Mouse (Mus musculus): Measurements from ENCODE around the gene Vstm2b. TPM values are rescaled to one million over a fixed set of nuclear protein-coding genes. Genes with fewer than 3 reads are reported as not detected.

Vstm2b gene
- total RNA-seq (2014; rRNA removed; ENCODE audit: low replicate concordance) (not detected in 2 replicates), polyA plus RNA-seq (2015; fragmentation: Nextera tagmentation; extraction: Ambion mirVana) (0.22 TPM in 1 of 2 replicates, not detected in the other)

DNA sequence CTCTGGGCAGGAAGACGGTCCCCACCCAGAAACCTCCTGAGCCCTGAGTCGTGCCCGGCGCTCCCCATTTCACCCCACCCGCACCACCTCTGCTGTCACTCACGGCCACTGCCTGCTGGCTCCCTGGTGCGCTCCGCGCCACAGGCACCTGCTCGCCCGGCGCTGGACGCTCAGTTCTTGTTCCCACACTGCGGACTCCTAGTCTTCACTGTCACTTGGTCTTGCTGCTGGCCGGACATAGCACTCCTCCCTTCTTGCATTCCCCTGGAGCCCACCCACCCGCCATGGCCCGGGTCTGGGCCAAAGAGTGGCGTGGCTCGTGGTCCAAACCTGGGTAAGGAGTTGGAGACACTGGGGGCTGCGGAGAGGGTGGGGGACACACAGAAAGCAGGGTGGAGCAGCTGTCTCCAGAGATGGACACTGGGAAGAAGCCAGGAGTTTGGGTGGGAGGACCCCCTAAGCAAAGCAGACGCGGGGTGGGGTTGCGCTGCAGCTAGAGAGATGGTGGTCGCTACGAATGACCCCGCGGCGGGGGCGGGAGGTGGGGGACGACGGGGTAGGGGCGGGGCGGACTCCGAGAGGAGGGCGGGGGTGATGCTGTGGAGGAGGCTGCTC is at the start of gene Vstm2b:
Gene Vstm2b, plus strand, starts transcription at position 233 of the 615 bp plus-strand sequence.
- DNase-seq (ENCODE audit: low spot score) (no peak), ATAC-seq (ENCODE audit: insufficient read depth, low read depth) (no peak)
- Histone ChIP-seq H3K9ac (replicated peaks; ENCODE audit: low read depth, low read length) (no peak within 1 kb of the TSS), H3K4me3 (ENCODE audit: low read depth, low read length) (peak within 1 kb of the TSS; percentile 43), H3K36me3 (replicated peaks; ENCODE audit: control insufficient read depth, insufficient read depth, low read length) (no peaks in the 10 kb centered on the region), H3K27ac (ENCODE audit: low read depth) (no peak within 1 kb of the TSS), H3K4me2 (ENCODE audit: low read depth, low read length) (peak within 1 kb of the TSS; percentile 66), H3K9me3 (replicated peaks; ENCODE audit: control insufficient read depth, low read length) (no peaks in the 10 kb centered on the region), H3K4me1 (ENCODE audit: control insufficient read depth, insufficient read depth) (no peaks in the 10 kb centered on the region), H3K27me3 (ENCODE audit: control insufficient read depth, insufficient read depth, low read length) (peaks cover 70% of the 10 kb centered on the region)
- TF ChIP-seq EP300 (IDR thresholded peaks at IDR 0.05; ENCODE audit: low read depth) (no peak), CTCF (IDR thresholded peaks at IDR 0.05; ENCODE audit: low read depth) (no peak)
- 3% methylated on average over 21 of the region's 35 CpGs for WGBS

DNA sequence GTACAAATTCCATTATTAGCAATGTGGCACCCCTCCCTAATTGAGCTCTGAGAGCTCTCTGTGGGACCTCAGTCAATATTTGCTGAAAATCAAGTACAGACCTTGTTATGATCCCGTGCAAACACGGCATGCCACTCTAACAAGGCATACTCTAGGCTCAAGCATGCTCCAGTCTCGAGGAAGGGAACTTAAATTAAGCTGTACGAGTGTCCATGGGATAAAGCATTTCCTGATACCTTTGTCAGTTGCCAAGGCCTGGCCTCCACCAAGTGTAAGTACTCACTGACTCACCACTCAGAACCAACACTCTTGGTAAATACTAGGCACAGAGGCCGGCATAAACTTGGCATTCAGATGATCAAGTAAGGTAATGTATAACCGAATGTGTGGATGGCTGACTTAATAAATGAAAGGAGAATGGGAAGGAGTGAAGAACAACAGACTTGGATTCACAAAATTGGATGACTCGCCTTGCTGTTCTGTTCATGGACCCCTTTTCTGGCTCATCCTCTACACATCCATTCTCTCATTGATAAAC is 42.0 kb upstream of the Vstm2b start:
- H3K9me3 ChIP-seq (replicated peaks; ENCODE audit: control insufficient read depth, low read length) = no peaks in the 10 kb centered on the region
- no peaks in the 10 kb centered on the region for H3K36me3 ChIP-seq (replicated peaks; ENCODE audit: control insufficient read depth, insufficient read depth, low read length)
- H3K9ac ChIP-seq (replicated peaks; ENCODE audit: low read depth, low read length) = no peak overlapping the region
- ATAC-seq (ENCODE audit: insufficient read depth, low read depth) (no peak), DNase-seq (ENCODE audit: low spot score) (no peak)
- no peak overlapping the region for H3K27ac ChIP-seq (ENCODE audit: low read depth)
- WGBS = 68% methylated on average over 7 of the region's 7 CpGs
- TF ChIP-seq CTCF (IDR thresholded peaks at IDR 0.05; ENCODE audit: low read depth) (no peak), EP300 (IDR thresholded peaks at IDR 0.05; ENCODE audit: low read depth) (no peak)
- no peaks in the 10 kb centered on the region for H3K27me3 ChIP-seq (ENCODE audit: control insufficient read depth, insufficient read depth, low read length)
- H3K4me2 ChIP-seq (ENCODE audit: low read depth, low read length) = no peak overlapping the region
- no peaks in the 10 kb centered on the region for H3K4me1 ChIP-seq (ENCODE audit: control insufficient read depth, insufficient read depth)
- H3K4me3 ChIP-seq (ENCODE audit: low read depth, low read length) = no peak overlapping the region

DNA sequence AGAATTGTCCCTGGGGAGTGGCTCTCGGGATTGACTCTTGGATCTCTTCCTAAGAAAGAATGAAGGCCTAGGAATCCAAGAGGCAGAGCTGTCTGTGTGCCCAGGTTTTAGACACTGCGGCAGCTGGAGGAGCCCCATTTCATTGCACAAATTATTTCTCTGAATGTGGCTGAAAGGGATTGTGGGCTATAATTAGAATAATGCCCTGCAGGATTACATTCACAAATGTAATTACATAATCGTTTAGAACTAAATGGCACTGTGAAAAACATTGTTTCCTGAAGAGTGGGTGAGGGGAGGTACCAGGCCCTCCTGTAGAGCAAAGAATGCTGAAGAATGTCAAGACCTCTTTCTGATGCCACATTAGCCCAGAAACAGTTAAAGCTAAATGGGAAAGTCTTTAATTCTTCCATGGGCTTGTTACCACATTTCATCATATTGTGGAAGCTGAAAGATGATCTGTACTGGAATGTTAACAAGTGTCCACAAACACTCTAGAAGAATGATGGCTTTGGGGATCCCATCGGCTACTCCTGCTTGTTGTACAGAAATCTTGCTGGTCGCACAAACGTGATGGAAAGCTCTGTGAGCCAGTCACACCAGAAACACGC is 24.6 kb upstream of the Vstm2b start:
- no peaks in the 10 kb centered on the region for H3K9me3 ChIP-seq (replicated peaks; ENCODE audit: control insufficient read depth, low read length)
- no peaks in the 10 kb centered on the region for H3K36me3 ChIP-seq (replicated peaks; ENCODE audit: control insufficient read depth, insufficient read depth, low read length)
- ATAC-seq (ENCODE audit: insufficient read depth, low read depth) (no peak), DNase-seq (ENCODE audit: low spot score) (no peak)
- no peak overlapping the region for H3K4me3 ChIP-seq (ENCODE audit: low read depth, low read length)
- H3K27me3 ChIP-seq (ENCODE audit: control insufficient read depth, insufficient read depth, low read length) = no peaks in the 10 kb centered on the region
- WGBS = 53% methylated on average over 7 of the region's 7 CpGs
- H3K4me2 ChIP-seq (ENCODE audit: low read depth, low read length) = no peak overlapping the region
- TF ChIP-seq CTCF (IDR thresholded peaks at IDR 0.05; ENCODE audit: low read depth) (no peak), EP300 (IDR thresholded peaks at IDR 0.05; ENCODE audit: low read depth) (no peak)
- H3K27ac ChIP-seq (ENCODE audit: low read depth) = no peak overlapping the region
- no peaks in the 10 kb centered on the region for H3K4me1 ChIP-seq (ENCODE audit: control insufficient read depth, insufficient read depth)
- H3K9ac ChIP-seq (replicated peaks; ENCODE audit: low read depth, low read length) = no peak overlapping the region

DNA sequence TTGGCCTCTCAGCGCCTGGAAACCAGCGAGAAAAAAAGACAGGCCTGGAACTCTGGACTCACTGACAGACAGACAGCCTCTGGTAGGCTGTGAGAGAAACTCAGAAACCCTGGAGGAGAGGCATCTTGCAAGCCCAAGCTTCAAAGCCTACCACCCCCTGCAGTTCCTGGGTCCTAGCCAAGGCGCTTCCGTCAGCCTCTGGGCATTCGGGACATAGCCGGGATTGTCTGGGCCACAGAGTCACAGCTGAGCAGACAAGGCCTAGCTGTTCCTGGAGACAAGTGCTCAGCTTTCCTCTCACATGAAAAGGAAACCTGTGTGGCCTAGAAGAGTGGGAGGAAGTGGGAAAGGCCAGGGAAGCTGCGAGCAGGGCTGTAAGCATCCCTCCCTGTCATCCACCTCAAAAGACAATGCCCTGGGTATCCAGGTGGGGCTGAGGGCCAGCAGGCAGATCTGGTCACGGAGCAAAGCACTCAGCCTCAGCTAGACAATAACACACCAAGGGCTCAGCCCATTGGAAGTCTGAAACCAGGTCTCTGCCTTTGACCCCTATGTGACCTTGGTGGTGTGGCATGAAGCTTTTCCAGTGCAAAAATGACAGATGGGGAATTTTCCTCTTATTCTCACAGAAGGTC is 13.2 kb upstream of the Vstm2b start:
- 50% methylated on average over 8 of the region's 8 CpGs for WGBS
- no peak overlapping the region for H3K4me2 ChIP-seq (ENCODE audit: low read depth, low read length)
- TF ChIP-seq EP300 (IDR thresholded peaks at IDR 0.05; ENCODE audit: low read depth) = no peak
- no peak for TF ChIP-seq CTCF (IDR thresholded peaks at IDR 0.05; ENCODE audit: low read depth)
- no peak for ATAC-seq (ENCODE audit: insufficient read depth, low read depth)
- no peak overlapping the region for H3K4me3 ChIP-seq (ENCODE audit: low read depth, low read length)
- H3K27me3 ChIP-seq (ENCODE audit: control insufficient read depth, insufficient read depth, low read length) = no peaks in the 10 kb centered on the region
- H3K27ac ChIP-seq (ENCODE audit: low read depth) = no peak overlapping the region
- no peaks in the 10 kb centered on the region for H3K9me3 ChIP-seq (replicated peaks; ENCODE audit: control insufficient read depth, low read length)
- DNase-seq (ENCODE audit: low spot score) = no peak
- H3K9ac ChIP-seq (replicated peaks; ENCODE audit: low read depth, low read length) = no peak overlapping the region
- no peaks in the 10 kb centered on the region for H3K36me3 ChIP-seq (replicated peaks; ENCODE audit: control insufficient read depth, insufficient read depth, low read length)
- H3K4me1 ChIP-seq (ENCODE audit: control insufficient read depth, insufficient read depth) = no peaks in the 10 kb centered on the region

DNA sequence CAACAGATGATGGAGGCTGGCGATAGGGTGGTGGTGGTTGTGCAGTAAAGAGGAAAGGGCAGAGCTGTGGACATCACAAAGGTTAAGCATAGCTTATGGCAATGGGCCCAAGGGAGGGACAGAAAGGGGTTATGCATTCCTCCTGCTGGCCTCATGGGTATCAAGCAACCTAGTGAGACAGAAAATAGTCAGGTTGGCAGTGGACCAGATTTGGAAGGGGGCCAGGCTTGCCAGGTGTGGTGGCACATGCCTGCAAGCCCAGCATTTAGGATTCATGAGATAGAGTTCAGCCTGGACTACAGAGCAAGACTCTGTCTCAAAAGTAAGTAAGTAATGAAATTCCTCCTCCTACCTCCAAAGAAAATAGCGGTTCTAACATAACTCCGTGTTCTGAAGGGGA is 9.8 kb upstream of the Vstm2b start:
- no peak for ATAC-seq (ENCODE audit: insufficient read depth, low read depth)

More for the DNA sequence above, 9.8 kb upstream of the Vstm2b start:
- Histone ChIP-seq H3K27me3 (ENCODE audit: control insufficient read depth, insufficient read depth, low read length) (no peaks in the 10 kb centered on the region), H3K9me3 (replicated peaks; ENCODE audit: control insufficient read depth, low read length) (no peaks in the 10 kb centered on the region), H3K9ac (replicated peaks; ENCODE audit: low read depth, low read length) (no peak overlapping the region), H3K4me1 (ENCODE audit: control insufficient read depth, insufficient read depth) (no peaks in the 10 kb centered on the region), H3K27ac (ENCODE audit: low read depth) (no peak overlapping the region), H3K4me3 (ENCODE audit: low read depth, low read length) (no peak overlapping the region), H3K4me2 (ENCODE audit: low read depth, low read length) (no peak overlapping the region), H3K36me3 (replicated peaks; ENCODE audit: control insufficient read depth, insufficient read depth, low read length) (no peaks in the 10 kb centered on the region)
- WGBS = 81% methylated on average over 3 of the region's 3 CpGs
- TF ChIP-seq CTCF (IDR thresholded peaks at IDR 0.05; ENCODE audit: low read depth) = no peak
- TF ChIP-seq EP300 (IDR thresholded peaks at IDR 0.05; ENCODE audit: low read depth) = no peak
- DNase-seq (ENCODE audit: low spot score) = no peak
